Mouse (Mus musculus): ENCODE measurements around the gene Sap18.

- no peak for TF ChIP-seq CTCF (IDR thresholded peaks at IDR 0.05; ENCODE audit: low read depth)
- no peak for TF ChIP-seq EP300 (IDR thresholded peaks at IDR 0.05; ENCODE audit: low read depth)
Measured at GRCm38 (mm10) chr14:57820839-57821238, 22.9 kb downstream of the Sap18 start.
